In genomic region chr6:100416046-100416445, GRCm38 (mm10) we compare ENCODE assay signal across 15 mouse cellular contexts.
DNase-seq lines count a peak whose midpoint lies in the region; ATAC-seq and TF ChIP-seq lines count a peak whose summit lies in the region.
"Had no signal": no experiment of that assay in that cellular context is flagged by ENCODE, and none has a peak within 500 bp of the region (broad histone marks: within the 10 kb centered on the region; RNA-seq: fewer than 3 reads in every experiment).

No protein-coding gene starts in this region.

- no peak overlapping the region for H3K9ac ChIP-seq in liver, adult 2 months (ENCODE audit: low read depth, low read length)
- no peak overlapping the region for H3K9ac ChIP-seq in liver, embryonic 11.5 days (ENCODE audit: low read depth, low read length)
- H3K9ac ChIP-seq: forebrain, embryonic 12.5 days; hindbrain, embryonic 12.5 days; lung, embryonic 14.5 days; neural tube, embryonic 15.5 days had no signal

- H3K4me1 ChIP-seq in liver, adult 2 months (ENCODE audit: control insufficient read depth, insufficient read depth, low read length): no peaks in the 10 kb centered on the region
- no peaks in the 10 kb centered on the region for H3K4me1 ChIP-seq in liver, embryonic 11.5 days (replicated peaks; ENCODE audit: control insufficient read depth, insufficient read depth, low read length)
- H3K4me1 ChIP-seq in forebrain, embryonic 10.5 days: peaks cover 25% of the 10 kb centered on the region

- 67% methylated on average over 8 of the region's 8 CpGs for WGBS in liver, adult 2 months
- 39% methylated on average over 8 of the region's 8 CpGs for WGBS in liver, embryonic 11.5 days
- 82% methylated on average over 8 of the region's 8 CpGs for WGBS in forebrain, embryonic 10.5 days

- intact Hi-C loops in heart, postnatal 25 days (cut with DNase I): no loop called here

- no peak for TF ChIP-seq CTCF in liver, adult 2 months (IDR thresholded peaks at IDR 0.05; ENCODE audit: low read depth, low read length)

- no peak overlapping the region for H3K4me2 ChIP-seq in liver, embryonic 11.5 days
- H3K4me2 ChIP-seq: forebrain, embryonic 12.5 days; hindbrain, embryonic 12.5 days; lung, embryonic 14.5 days; neural tube, embryonic 15.5 days had no signal

- no peaks in the 10 kb centered on the region for H3K79me2 ChIP-seq in liver, adult 2 months (ENCODE audit: control insufficient read depth, insufficient read depth, low read length)

- peak; percentile 90 for DNase-seq in heart, adult 11 months
- no peak for DNase-seq in heart, postnatal 25 days (ENCODE audit: low spot score)
- DNase-seq in liver, adult 2 months (ENCODE audit: extremely low read depth, low read depth, low spot score): no peak
- no peak for DNase-seq in liver, embryonic 11.5 days (ENCODE audit: low spot score)
- DNase-seq in cerebellum, adult 9-11 months: no peak
- no peak for DNase-seq in forebrain, embryonic 10.5 days (ENCODE audit: extremely low spot score, low spot score)
- DNase-seq: cerebellum, adult 9-10 months; kidney, adult 18-20 months had no signal

- no peaks in the 10 kb centered on the region for H3K27me3 ChIP-seq in liver, adult 2 months (ENCODE audit: control insufficient read depth, insufficient read depth, low read length)
- 0 out of 2 replicates have a peak, but pooled peaks cover 4% of the 10 kb centered on the region for H3K27me3 ChIP-seq in liver, embryonic 11.5 days (replicated peaks; ENCODE audit: control insufficient read depth, insufficient read depth, low read length)
- peaks cover 98% of the 10 kb centered on the region for H3K27me3 ChIP-seq in forebrain, embryonic 10.5 days (ENCODE audit: poor library complexity, severe bottlenecking)
- H3K27me3 ChIP-seq: neural tube, embryonic 15.5 days had no signal

- H3K4me3 ChIP-seq in liver, adult 2 months (ENCODE audit: insufficient read depth, low read depth, low read length): no peak overlapping the region
- no peak overlapping the region for H3K4me3 ChIP-seq in liver, embryonic 11.5 days (ENCODE audit: low read depth, low read length)
- no peak overlapping the region for H3K4me3 ChIP-seq in forebrain, embryonic 10.5 days
- H3K4me3 ChIP-seq: forebrain, embryonic 12.5 days; heart, embryonic 10.5 days; hindbrain, embryonic 12.5 days; neural tube, embryonic 15.5 days had no signal

- no peak for ATAC-seq in liver, embryonic 11.5 days (replicated peaks; ENCODE audit: low FRiP score)
- ATAC-seq in hematopoietic stem cell, adult 5-6 weeks (replicated peaks in 1 of 2; ENCODE audit: insufficient read depth in 1 of 2, low FRiP score in 2 of 2, low TSS enrichment in 1 of 2, low read depth in 1 of 2, poor library complexity in 2 of 2, severe bottlenecking in 2 of 2): peak; percentile 79 to 90
- peak; percentile 99 for ATAC-seq in megakaryocyte progenitor cell, adult 5-6 weeks (replicated peaks; ENCODE audit: poor library complexity)

- no peaks in the 10 kb centered on the region for H3K9me3 ChIP-seq in liver, embryonic 11.5 days (ENCODE audit: control insufficient read depth, low read length)
- H3K9me3 ChIP-seq in forebrain, embryonic 10.5 days: no peaks in the 10 kb centered on the region
- H3K9me3 ChIP-seq: forebrain, embryonic 12.5 days; heart, embryonic 10.5 days; hindbrain, embryonic 12.5 days; neural tube, embryonic 15.5 days had no signal

- no peak for TF ChIP-seq POLR2A in liver, adult 2 months (IDR thresholded peaks at IDR 0.05; ENCODE audit: extremely low read depth, insufficient read depth, low read length)

- H3K27ac ChIP-seq in liver, adult 2 months (replicated peaks; ENCODE audit: insufficient read depth, low read depth, low read length): peak overlapping the region; percentile 43; the same call in 1 of the 2 replicates
- H3K27ac ChIP-seq in liver, embryonic 11.5 days (ENCODE audit: low read depth, low read length): no peak overlapping the region
- H3K27ac ChIP-seq in forebrain, embryonic 10.5 days: no peak overlapping the region
- H3K27ac ChIP-seq: forebrain, embryonic 12.5 days; heart, embryonic 10.5 days; hindbrain, embryonic 12.5 days; neural tube, embryonic 15.5 days had no signal

- H3K36me3 ChIP-seq in liver, adult 2 months (ENCODE audit: control insufficient read depth, insufficient read depth, low read length): no peaks in the 10 kb centered on the region
- no peaks in the 10 kb centered on the region for H3K36me3 ChIP-seq in liver, embryonic 11.5 days (ENCODE audit: control insufficient read depth, insufficient read depth, low read length)
- H3K36me3 ChIP-seq in forebrain, embryonic 10.5 days (replicated peaks): no peaks in the 10 kb centered on the region
- H3K36me3 ChIP-seq: forebrain, embryonic 12.5 days; heart, embryonic 10.5 days; hindbrain, embryonic 12.5 days; neural tube, embryonic 15.5 days had no signal
